ENCODE assay signal across 24 mouse cellular contexts in genomic region chr1:90803104-90803503, GRCm38 (mm10). TPM values are rescaled to one million over a fixed set of nuclear protein-coding genes. Genes with fewer than 3 reads are reported as not detected.
"Had no signal": no experiment of that assay in that cellular context is flagged by ENCODE, and none has a peak within 500 bp of the region (broad histone marks: within the 10 kb centered on the region; RNA-seq: fewer than 3 reads in every experiment).

No protein-coding gene starts in this region.

- DNase-seq: gastrocnemius, adult 2 months; gastrocnemius, postnatal 14 days; gastrocnemius, postnatal 36 days; heart, adult 11 months; heart, adult 2 months; heart, postnatal 14 days; heart, postnatal 36 days; kidney, adult 11 months; kidney, adult 2 months; kidney, adult 9 months; kidney, postnatal 14 days; kidney, postnatal 36 days; layer of hippocampus, adult 9-11 months; liver; liver, embryonic 13.5 days had no signal

- H3K4me3 ChIP-seq: gastrocnemius, adult 2 months; heart, adult 2 months; heart, embryonic 13.5 days; heart, embryonic 15.5 days; hindbrain, embryonic 13.5 days; hindbrain, embryonic 15.5 days; kidney, embryonic 15.5 days; left cerebral cortex, adult 2 months; limb, embryonic 10.5 days; limb, embryonic 12.5 days; liver, embryonic 13.5 days had no signal

- H3K27me3 ChIP-seq: heart, embryonic 15.5 days; hindbrain, embryonic 13.5 days; hindbrain, embryonic 15.5 days; kidney, embryonic 15.5 days; limb, embryonic 12.5 days; liver, embryonic 13.5 days had no signal

- H3K36me3 ChIP-seq: hindbrain, embryonic 13.5 days; hindbrain, embryonic 15.5 days; liver, embryonic 13.5 days had no signal

RNA-seq across cellular contexts. Expression of gene Col6a3, which starts 40.7 kb away (rescaled TPM):
- total RNA-seq: hematopoietic stem cell, adult 5-6 weeks had no signal
